Mouse (Mus musculus) lung, postnatal 10 days (tissue): ENCODE results near the gene Sik1.
A peak's percentile ranks its signal among the peaks of the same experiment; 100 is the strongest.

ENCODE experiments used
- DNase-seq: peaks from one replicate; pipeline ENCODE4 v3.0.0; 2021

The Sik1 gene

DNA sequence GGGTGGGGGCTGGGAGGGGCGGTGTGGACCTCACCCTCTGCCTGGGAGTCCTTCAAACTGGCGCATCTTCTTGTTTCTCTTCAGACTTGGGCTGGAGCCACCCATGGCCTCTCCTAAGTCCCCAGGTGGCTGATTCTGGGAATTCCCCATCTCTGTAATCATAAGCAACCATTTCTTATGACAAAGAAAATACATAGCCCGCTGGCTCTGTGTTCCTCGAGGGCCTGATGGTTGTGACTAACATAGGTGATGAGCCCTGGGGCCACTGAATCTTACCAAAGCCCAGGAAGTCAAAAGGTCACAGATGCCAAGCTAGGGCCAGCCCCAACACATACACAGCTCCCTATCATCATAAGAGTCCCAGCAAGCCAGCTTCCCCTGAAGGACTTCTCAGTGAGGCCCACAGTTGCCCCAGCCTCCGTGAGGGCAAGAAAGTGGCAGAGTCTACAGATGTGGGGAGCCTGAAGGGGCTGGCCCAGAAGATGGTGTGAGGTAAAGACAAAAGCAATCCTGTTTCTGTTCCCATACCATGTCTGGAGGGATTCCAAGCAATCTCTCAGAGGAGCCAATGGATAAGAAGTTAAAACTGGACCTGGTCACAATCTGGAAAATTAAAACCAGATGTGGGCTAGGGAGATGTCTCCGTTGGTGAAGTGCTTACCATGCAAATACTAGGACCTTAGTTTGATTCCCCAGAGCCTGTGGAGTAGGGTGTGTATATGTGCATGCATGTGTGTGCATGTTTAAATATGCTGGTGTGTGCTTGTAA, 24.3 kb downstream of the Sik1 start:
- DNase-seq, result no peak

DNA sequence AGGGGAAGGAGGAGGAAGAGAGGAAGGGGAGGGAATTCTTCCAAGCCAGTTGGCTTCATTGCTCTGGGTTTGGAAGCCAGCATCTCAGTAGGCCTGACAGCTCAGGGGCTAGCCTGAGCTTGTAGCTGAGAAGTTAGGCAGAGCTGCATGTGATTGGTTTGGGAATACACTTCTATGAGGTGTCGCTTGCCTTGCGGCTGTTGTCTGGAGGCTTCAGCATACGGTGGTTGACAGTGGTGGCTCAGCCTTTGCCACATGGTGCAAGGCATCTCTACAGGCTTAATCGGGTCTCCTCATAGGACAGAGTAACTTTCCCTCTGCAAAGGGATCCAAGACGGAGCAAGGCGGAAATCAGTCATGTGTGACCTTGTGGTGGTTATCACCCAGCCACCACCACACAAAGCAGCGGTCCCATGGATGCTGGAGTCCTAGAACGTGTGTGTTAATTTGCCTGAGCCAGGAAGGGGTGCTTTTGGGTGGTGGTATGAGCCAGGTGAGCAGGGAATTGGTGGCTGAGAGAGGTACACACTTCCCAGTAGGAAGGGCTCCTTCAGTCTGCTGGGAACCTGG, 25.0 kb downstream of the Sik1 start:
- DNase-seq, result no peak

DNA sequence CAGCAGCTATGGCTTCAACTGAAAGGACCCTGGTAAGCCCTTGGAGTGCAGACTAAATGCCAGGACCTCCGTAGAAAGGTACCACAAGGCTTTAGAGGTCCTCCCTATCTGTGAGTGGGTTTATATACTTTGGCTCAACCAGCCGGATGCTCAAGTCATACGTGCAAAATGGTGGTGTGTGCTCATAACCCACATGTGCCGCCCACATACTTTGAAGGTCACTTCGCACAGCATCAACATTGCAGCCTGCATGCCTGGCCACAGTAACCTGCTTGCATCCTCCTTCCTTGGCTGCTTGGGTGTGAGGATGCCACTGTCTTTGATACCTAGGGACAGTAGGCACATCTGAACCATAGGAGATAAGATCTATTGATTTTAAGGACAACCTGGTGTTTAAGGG, 26.7 kb downstream of the Sik1 start:
- no peak for DNase-seq

DNA sequence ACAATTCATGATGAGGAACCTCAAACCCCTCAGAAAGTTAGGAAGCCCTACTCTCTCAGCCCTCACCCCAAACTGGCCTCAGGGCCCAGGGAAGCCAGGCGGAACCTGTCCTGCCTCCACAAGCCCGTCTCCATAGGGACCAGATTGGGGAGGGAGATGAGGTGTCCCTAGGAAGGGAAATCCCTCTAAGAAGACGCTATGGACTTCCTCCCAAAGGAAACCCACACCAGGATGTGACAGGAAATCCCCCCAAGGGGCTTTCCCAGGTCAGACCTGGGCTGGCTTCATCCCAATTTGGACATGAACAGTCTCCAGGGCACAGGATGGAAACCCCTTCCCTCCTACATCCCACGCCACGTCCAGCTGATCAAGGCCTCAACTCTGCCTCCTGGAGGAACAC, 27.5 kb downstream of the Sik1 start:
- peak; percentile 56 for DNase-seq

DNA sequence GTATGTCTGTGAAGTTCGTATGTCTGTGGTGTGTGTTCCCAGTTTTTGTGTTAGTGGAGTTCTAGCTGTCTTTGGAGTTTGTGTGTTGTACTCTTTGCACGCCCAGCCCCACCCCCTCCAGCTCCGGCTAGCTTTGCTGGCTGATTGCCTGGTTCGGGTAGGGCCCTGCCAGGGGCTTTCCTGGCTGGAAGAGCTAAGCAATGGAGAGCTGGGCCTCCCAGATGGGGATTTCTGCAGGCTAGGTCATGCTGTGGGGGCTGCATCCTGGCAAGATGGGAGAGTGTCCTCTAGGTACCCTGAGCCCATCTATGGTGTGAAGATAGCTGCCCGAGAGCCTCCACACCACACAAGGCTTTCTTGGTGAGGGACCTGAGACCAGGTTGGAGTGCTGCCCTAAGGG, 28.4 kb downstream of the Sik1 start:
- peak; percentile 94 for DNase-seq

DNA sequence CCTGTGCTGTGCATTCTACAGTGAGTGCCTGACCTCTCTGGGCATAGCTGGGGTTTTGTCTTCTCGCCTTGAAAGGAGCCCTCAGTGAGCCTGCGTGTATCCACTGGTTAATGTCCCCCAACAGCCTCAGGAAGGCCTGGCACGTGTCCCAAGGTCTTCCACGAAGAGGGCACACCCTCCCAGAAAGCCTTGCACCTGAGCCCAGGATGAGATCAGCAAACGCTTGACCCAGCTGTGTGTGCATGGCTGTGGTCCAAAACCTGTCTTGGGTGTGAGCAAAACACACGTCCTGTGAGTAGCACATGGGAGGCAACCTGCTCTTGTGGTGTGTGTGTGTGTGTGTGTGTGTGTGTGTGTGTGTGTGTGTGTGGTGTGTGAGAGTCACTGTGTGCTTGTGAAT, 28.9 kb downstream of the Sik1 start:
- peak; percentile 75 for DNase-seq

DNA sequence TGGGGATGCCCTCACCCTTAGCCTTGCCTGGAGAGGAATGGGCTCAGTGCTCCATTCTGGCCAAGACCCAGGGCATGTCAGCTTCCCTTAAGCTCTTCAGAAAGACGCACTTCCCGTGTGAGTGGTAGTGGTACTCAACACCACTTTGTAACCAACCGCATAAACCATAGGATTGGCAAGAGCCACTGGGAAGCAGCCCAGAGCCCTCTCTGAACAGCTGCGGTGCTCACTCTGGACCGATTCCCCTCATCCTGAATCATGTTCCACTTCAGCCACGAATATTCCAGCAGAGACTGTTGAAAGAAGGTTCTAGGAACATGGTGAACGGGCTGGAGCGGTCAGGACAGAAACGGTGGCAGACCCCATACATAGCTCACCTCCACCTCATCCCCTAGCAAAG, 29.9 kb downstream of the Sik1 start:
- no peak for DNase-seq

DNA sequence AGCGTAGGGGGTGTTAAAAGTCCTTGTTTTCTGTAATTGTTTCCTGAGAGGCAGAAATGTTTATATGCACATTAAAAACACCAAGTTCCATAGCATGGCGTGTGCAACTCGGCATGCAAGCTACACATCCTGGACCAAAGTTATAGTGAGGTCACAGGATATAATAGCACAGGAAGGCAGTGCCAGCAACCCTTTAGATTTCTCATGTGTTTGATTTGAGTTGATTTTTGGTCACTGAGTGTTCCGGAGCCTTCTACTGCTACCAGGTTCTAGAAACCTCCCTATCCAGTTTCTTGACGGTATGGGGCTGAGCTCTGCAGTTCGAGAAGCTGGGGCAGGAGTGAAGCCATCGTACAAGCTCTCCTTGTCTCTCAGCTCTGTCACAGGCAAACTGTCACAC, 30.8 kb downstream of the Sik1 start:
- DNase-seq, result no peak

DNA sequence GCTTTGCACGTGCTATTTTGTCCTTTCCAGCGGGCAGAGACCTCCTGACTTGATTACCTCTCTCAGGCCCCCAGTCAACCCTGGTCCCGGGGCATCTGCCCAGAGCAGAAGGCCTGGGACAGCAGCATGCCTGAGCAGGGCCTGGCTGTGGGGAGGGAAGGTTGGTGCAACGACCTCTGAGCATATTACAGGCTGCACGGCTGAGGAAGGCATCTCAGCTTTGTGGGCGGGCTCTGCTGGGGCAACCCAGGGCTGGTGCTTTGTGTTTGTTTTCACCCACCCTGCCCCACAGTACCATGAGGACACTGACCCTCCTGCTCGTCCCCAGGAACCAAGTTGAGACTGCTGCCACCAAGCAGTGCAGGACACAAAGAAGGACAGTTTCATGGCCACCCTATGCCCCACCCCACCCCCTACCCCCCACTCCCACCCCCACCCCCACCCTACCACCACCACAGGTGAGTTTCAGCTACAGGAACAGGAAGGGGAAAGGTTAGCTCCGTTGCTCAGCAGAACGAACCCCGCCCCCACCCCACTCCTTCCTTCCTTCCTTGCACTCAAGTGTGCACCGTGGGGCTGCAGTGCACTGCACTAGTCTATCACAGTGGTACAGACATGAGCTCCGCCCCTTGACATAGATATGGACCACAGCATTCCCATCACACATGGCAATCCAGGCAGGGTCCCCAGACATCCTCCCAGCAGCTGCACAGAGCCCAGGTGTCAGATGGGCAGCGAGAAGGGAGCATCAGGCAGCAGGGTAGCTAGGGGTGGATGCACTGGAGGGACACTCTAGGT, 34.3 kb downstream of the Sik1 start:
- DNase-seq, result no peak

DNA sequence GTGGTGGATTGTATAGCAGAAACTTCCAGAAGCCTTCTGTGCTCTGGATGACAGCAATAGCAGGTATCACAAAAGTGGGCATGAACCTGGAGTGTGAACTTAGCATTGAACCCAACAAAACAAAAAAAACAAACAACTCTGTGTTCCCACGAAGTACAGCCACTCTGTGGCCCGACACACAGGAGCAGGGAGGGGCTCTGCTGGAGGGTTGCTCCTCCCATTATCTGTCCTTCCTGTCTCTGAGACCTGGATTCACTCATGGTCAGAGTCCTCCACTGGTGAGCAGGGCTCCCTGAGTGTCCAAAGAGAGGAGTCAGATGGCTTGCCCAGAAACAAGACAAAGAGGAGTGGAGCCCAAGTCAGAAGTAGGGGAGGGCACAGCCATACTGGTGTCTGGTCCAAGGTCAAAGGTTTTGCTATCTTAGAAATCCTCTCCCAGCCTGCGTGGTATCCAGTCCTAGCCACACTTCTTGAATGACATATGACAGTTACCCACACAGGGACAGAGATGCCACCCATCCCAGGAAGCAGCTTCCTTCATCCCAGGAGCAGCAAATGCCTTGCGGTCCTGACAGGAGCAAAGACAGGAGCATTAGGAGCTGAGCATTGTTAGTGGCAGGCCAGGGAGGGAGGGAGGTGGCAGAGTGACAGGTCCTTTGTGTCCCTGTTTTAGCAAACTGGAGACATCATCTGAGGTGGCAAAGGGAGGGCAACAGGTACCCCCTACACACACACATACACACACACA, 35.3 kb downstream of the Sik1 start:
- DNase-seq, result no peak

DNA sequence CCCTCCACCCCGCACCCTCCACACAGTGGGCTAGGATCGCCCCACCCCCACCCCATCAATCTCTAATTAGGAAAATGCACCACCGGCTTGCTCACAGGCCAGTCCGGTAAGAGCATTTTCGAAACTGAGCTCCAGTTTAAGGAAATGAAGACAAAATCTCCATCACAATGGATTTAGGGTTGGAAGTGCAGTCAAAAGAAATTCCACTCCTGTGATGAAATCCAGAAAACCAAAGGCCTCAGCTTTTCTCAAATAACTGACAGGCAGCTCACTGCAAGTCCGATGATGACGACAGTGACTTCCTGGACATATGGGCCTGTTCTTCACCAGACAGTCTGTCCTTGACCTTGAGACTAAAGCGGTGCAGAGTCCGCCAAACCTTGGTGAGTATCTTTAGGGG, 36.2 kb downstream of the Sik1 start:
- DNase-seq, result no peak

DNA sequence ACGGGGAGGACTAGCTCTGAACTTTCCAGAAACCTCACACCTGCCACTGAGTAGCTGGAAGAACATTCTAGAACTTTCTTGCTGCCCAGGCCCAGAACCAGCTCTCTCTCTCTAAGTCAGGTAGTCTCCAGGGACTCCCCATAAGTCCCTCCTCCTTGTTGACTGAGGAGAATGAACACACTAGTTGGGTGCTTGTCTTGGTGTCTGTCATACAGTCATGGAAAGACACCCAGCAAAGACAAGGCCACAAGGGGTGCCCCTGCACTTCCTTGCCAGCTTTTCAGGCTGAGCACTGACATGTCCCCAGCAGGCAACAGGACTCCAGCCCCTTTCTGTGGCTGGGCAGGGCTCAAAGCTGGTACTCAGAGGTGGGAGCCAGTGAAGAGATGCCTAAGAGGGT, 37.8 kb downstream of the Sik1 start:
- DNase-seq, result no peak

DNA sequence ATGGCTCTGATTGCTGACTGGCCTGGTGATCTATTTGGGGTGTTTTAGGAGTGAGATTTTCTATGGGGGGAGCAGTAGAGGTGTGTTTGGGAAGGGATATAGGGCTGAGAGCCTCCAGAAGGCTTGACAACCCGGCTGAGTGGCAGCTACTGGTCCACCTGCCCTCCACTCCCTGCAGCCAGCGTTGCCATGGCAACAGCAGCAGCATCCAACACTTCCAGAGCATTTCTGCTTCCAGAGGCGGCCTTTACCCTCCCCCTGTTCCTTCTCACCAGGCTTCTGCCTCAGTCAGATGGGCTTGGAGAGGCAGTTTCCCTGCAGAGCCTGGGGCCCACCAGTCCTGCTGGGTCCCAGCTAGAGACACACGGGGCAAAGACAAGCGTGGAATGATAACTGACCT, 38.4 kb downstream of the Sik1 start:
- DNase-seq, result no peak

DNA sequence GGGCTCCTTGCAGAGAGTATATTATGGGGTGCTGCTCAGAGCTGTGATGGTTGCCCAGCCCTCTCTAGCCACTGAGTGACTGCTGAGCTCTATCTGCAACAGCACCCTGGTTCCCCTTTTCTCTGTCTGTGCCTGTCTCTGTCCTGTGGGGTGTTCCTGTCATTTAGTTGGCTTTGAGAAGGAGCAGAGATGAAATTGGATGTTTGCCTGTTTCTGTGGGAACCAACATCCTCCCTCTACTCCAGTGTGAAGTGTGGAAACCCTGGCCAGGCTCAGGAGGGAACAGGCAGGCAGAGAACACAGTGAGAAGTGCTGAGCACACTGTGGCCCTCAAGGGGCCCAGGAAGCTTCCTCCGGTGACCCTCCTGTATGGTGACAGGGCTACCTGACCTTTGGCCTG, 40.8 kb downstream of the Sik1 start:
- DNase-seq, result peak; percentile 62

DNA sequence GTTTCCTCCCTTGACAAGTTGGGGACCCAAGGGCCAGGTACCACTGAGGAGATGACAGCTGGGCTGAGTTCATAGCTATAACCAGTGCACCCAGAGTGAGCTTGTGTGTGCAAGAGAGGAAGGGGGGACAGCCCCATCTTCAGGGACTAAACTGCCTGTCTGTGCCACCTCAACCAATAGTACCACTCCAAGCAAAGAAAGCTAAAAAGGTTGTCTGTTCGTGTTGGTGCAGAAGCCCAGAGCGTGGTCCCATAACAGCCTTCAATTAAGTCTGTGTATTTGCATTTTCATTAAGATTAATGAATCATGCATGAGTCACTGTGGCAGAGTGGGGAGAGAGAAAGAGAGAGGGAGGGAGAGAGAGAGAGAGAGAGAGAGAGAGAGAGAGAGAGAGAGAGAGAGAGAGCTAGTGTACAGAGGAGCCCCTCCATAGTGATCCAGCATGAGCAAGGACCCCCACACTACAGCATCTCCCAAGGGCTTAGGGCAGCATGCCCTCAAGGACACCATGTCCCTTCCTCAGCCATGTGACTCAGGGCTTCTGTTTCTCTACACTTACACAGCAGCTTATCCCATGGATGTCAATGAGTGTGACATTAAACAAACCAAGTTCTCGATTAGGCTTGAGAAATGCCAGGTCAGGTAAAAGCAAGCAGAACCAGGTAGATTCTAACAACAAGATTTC, 41.5 kb downstream of the Sik1 start:
- no peak for DNase-seq

DNA sequence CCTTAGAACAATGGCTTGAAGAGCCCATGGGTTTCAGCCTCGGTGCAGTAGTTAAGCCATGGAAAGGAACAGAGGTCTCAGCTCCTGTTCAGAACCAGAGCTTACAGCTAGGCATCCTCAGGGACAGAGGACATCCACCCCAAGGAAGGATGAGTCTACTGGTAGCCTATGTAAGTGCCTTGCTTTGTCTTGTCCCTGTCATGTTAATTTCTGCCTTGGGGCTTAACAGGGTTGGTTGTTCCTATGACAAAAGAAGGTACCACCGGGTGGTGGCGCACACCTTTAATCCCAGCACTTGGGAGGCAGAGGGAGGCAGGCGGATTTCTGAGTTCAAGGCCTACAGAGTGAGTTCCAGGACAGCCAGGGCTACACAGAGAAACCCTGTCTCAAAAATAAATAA, 44.3 kb downstream of the Sik1 start:
- no peak for DNase-seq

DNA sequence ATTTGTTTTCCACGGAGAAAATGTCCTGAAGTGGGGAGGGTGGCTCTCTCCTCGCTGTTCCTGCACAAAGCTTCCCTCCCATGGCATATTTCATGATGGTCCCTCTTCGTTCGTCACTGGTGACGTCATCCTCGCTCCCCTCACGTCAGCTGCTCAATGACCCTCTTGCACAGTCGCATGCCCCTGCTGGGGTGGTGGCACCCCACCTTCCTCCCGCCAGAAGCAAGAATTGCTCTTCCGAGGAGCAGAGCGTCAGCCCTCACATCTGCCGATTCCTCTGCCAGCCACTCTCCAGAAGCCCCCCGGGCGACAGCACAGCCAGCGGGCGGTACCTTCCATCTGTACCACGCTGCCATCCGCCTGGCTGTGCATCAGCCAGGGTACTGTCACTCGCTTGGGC, 45.7 kb downstream of the Sik1 start:
- DNase-seq, result no peak

DNA sequence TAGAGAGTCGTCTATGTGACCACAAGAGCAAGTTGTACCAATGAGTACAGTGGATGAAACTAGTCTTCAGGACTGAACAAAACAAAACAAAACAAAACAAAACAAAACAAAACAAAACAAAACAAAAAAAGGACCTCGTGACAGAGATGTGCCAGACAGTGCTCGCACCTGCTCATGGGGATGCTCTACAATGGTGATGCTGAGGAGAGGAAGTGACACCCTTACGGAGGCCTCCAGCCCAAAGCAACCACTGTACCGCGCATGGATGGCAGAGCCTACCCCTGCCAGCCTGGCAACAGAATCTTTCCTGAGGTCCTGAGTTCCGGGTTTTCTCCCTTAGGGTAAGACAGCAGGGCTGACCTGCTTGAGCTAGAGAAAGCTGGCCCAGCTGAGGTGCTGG, 46.5 kb downstream of the Sik1 start:
- DNase-seq, result no peak

DNA sequence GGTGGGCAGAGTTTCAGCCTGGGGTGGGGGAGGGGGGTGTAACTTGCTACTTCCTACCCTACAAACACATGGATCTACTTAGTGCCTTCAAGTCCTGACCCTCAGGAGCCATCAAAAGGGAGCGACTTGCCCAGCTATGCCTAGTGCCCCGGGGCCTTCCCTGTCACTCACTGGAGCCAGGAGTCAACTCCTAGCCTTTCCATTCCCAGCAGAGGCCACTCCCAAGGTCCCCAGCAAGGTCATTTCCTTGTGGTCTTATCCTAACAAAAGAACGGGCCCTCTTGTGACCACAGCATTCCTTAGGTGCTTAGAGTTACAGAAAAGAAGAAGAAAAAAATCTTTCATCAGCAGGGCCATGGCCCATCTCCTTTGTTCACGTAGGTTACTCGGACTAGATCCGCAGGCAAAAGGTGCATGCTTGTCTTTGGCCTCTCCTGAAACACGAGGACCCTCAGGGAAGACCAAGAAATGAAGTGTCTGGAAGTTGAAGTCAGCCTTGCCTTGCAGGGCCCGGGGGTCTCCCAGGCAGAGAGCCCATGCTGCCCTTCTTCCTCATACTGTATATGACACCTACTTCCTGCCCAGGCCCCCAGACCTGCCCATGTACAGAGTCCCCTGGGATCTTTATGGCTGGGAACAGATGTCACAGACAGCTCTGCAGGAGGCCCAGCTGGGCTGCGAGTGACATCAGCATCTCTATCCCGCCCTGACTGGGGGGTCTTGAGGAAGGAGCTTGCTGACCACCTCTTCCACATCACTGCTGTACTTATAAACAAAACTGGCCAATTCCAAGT, 47.3 kb downstream of the Sik1 start:
- DNase-seq, result peak; percentile 30

DNA sequence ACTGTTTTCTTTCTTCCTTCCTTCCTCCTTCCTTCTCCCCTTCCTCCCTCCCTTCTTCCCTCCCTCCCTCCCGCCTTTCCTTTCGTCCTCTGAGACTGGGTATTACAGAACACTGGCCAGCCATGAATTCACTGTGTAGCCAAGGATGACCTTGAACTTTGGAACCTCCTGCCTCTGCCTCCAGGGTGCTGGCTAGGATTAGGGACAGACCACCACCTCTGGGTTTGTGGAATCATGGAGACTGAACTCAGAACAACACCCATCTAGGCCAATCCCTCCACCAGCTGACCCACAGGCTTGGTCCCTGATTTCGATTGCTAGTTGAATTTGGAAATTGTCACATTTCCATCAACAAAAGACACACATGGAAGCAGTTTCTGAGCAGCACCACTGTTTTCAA, 49.1 kb downstream of the Sik1 start:
- no peak for DNase-seq

DNA sequence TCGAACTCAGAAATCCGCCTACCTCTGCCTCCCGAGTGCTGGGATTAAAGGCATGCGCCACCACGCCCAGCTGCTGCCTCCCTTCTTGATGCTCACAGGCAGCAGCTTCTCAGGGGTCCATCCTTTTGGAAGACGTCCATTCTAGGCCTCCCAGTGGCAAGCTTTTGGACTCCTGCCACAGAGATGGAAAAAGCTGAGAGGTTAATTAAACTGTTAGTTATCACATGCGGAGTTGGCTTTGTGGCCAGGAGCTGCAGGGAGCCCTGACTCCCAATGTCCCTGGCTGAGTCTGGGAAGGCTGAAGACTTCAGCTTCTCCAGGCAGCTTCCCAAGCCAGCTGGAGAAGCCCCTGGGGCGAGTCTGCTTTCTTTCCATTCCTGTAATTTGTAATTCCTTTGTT, 49.6 kb downstream of the Sik1 start:
- peak; percentile 69 for DNase-seq

DNA sequence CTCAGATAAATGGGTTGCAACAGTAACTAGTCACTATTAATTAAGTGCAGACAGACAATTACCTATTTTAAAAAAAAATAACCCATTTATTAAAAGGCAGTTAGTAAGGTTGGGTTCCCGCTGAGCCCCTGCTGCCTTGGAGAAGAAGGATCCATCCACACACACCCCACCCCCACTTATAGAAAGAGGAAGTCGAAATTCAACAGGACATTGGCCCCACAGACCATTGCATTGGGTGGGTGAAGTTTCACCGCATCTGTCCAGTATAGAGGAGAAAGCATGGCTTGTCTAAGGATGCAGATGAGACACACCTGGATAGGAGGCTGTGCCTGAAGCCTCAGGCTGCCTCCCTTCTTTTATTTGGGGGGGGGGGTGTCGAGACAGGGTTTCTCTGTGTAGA, 50.0 kb downstream of the Sik1 start:
- DNase-seq, result no peak
